Mouse (Mus musculus): Measurements from ENCODE around the gene Cldn34b4.

Gene Cldn34b4

DNA sequence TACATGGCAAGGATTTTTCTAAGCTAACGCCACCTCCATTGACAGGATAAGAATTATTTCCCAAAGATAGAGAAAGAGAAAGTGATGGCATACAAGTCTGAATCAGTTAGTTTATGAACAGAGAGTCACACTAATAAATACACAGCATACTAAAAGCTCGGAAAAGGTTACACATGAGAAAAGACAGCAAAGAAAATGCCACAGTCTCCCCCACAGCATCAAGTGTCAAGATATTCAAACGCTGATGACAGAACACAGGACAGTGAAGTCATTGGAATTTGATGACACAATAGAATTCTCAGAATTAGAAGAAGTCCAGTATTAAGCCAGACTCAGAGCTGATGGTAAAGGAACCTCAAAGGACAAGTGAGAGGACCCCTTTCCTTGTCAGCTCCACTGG lies at the start of gene Cldn34b4:
TSS of gene Cldn34b4 (plus strand) at position 301 of the 400 bp plus-strand sequence.
- DNase-seq (ENCODE audit: low spot score), result no peak

All from layer of hippocampus, adult 11-12 months (tissue).